Mouse (Mus musculus) retina, postnatal 1 day (tissue): ENCODE measurements around the gene Kcnc2.
A peak's percentile ranks its signal among the peaks of the same experiment; 100 is the strongest.
"Not testable (repeated sequence)": the region's sequence is repeated elsewhere in the genome, so short reads cannot be mapped to it uniquely, and the experiment has no call there.

ENCODE experiments used
- DNase-seq: peaks from one replicate; pipeline ENCODE4 v3.0.0-alpha.2; 2012

Gene Kcnc2

GRCm38 (mm10) chr10:112270887-112271802 lies at the start of gene Kcnc2:
Kcnc2 (plus strand) TSS chr10:112271121.
- peak; percentile 61 for DNase-seq

- no peak for DNase-seq
Observed at GRCm38 (mm10) chr10:112227073-112227472, 43.8 kb upstream of the Kcnc2 start.

- DNase-seq: not testable (repeated sequence)
Observed at GRCm38 (mm10) chr10:112229091-112229843, 41.7 kb upstream of the Kcnc2 start.

GRCm38 (mm10) chr10:112232733-112233132 lies 38.2 kb upstream of the Kcnc2 start:
- DNase-seq: peak; percentile 60

- DNase-seq: peak; percentile 64
Observed at GRCm38 (mm10) chr10:112235396-112235940, 35.5 kb upstream of the Kcnc2 start.

- DNase-seq: no peak
Observed at GRCm38 (mm10) chr10:112248273-112248672, 22.6 kb upstream of the Kcnc2 start.

GRCm38 (mm10) chr10:112263467-112263866 lies 7.5 kb upstream of the Kcnc2 start:
- DNase-seq: no peak

GRCm38 (mm10) chr10:112269481-112269880 lies 1.4 kb upstream of the Kcnc2 start:
- no peak for DNase-seq

- peak; percentile 68 for DNase-seq
Observed at GRCm38 (mm10) chr10:112269939-112270781, 761 bp upstream of the Kcnc2 start.

- DNase-seq: peak; percentile 75
Observed at GRCm38 (mm10) chr10:112271803-112272165, 863 bp downstream of the Kcnc2 start.

GRCm38 (mm10) chr10:112272171-112272570 lies 1.2 kb downstream of the Kcnc2 start:
- DNase-seq: no peak

GRCm38 (mm10) chr10:112277996-112278395 lies 7.1 kb downstream of the Kcnc2 start:
- no peak for DNase-seq

GRCm38 (mm10) chr10:112315136-112315535 lies 44.2 kb downstream of the Kcnc2 start:
- peak; percentile 35 for DNase-seq

- DNase-seq: no peak
Observed at GRCm38 (mm10) chr10:112317783-112318182, 46.9 kb downstream of the Kcnc2 start.

- DNase-seq: no peak
Observed at GRCm38 (mm10) chr10:112357669-112358362, 86.9 kb downstream of the Kcnc2 start.

GRCm38 (mm10) chr10:112358363-112358704 lies 87.4 kb downstream of the Kcnc2 start:
- peak; percentile 64 for DNase-seq

- peak; percentile 64 for DNase-seq
Observed at GRCm38 (mm10) chr10:112360704-112361103, 89.8 kb downstream of the Kcnc2 start.

- DNase-seq: no peak
Observed at GRCm38 (mm10) chr10:112368369-112368768, 97.4 kb downstream of the Kcnc2 start.

GRCm38 (mm10) chr10:112377163-112377562 lies 106.2 kb downstream of the Kcnc2 start:
- DNase-seq: no peak

- no peak for DNase-seq
Observed at GRCm38 (mm10) chr10:112378465-112378864, 107.5 kb downstream of the Kcnc2 start.

- DNase-seq: no peak
Observed at GRCm38 (mm10) chr10:112380590-112380989, 109.7 kb downstream of the Kcnc2 start.

GRCm38 (mm10) chr10:112394399-112394970 lies 123.6 kb downstream of the Kcnc2 start:
- DNase-seq: peak; percentile 76
